In genomic region chr7:28788307-28789195, GRCm38 (mm10) we compare ENCODE assay signal across 9 mouse cellular contexts. TPM values are rescaled to one million over a fixed set of nuclear protein-coding genes. Genes with fewer than 3 reads are reported as not detected.
A peak's percentile ranks its signal among the peaks of the same experiment; 100 is the strongest.
DNase-seq lines count a peak whose midpoint lies in the region; ATAC-seq and TF ChIP-seq lines count a peak whose summit lies in the region.
"Had no signal": no experiment of that assay in that cellular context is flagged by ENCODE, and none has a peak within 500 bp of the region (broad histone marks: within the 10 kb centered on the region; RNA-seq: fewer than 3 reads in every experiment).

Gene Rinl (plus strand): TSS chr7:28788969.

- H3K4me2 ChIP-seq in limb, embryonic 13.5 days (replicated peaks): no peak within 1 kb of the TSS

- H3K36me3 ChIP-seq in limb, embryonic 13.5 days: peaks cover 46% of the 10 kb centered on the region

- H3K4me3 ChIP-seq in limb, embryonic 13.5 days: no peak within 1 kb of the TSS
- no peak within 1 kb of the TSS for H3K4me3 ChIP-seq in layer of hippocampus, adult 2 months

- no peaks in the 10 kb centered on the region for H3K27me3 ChIP-seq in limb, embryonic 13.5 days

- H3K27ac ChIP-seq in limb, embryonic 13.5 days: peak within 1 kb of the TSS; percentile 65; the same call in 1 of the 2 replicates
- no peak within 1 kb of the TSS for H3K27ac ChIP-seq in layer of hippocampus, adult 2 months

- DNase-seq in CD4-positive helper T cell, adult 2 months (ENCODE audit: low read depth, low spot score): peak; percentile 71
- DNase-seq in T-cell, adult 2 months (ENCODE audit: low spot score): peak; percentile 65
- peak; percentile 60 for DNase-seq in spleen, adult 12 weeks (ENCODE audit: low spot score)
- no peak for DNase-seq in testis, postnatal 14 days (ENCODE audit: low spot score)
- no peak for DNase-seq in layer of hippocampus, adult 2 months (ENCODE audit: low spot score in 2 of 2)
- no peak for DNase-seq in urinary bladder, postnatal 14 days (ENCODE audit: low spot score)
- no peak for DNase-seq in kidney, adult 9 months

- ATAC-seq in limb, embryonic 13.5 days (ENCODE audit: low FRiP score, low read depth): no peak
- ATAC-seq: forebrain, embryonic 16.5 days had no signal

- H3K9ac ChIP-seq in limb, embryonic 13.5 days: no peak within 1 kb of the TSS

- peaks cover 32% of the 10 kb centered on the region for H3K4me1 ChIP-seq in limb, embryonic 13.5 days

- 53% methylated on average over 5 of the region's 5 CpGs for WGBS in limb, embryonic 13.5 days

- no peaks in the 10 kb centered on the region for H3K9me3 ChIP-seq in limb, embryonic 13.5 days

- no peak for TF ChIP-seq CTCF in layer of hippocampus, adult 2 months (conservative IDR thresholded peaks at IDR 0.05)

RNA-seq across cellular contexts. Expression of gene Rinl, which starts in this region (rescaled TPM):
- 3.1 and 3.6 TPM in 2 replicates for polyA plus RNA-seq in limb, embryonic 13.5 days (2015; fragmentation: Nextera tagmentation; extraction: Ambion mirVana)
- 1 to 10 TPM; 2.6 to 4.5 TPM for total RNA-seq in layer of hippocampus, adult 2 months (2021)

Comparison
In these comparisons a context has a peak if more than half of its experiments do, and no peak if none do; other contexts are left out.
1. DNase-seq: peak in CD4-positive helper T cell, adult 2 months (single experiment), T-cell, adult 2 months (single experiment) and spleen, adult 12 weeks (single experiment); none in testis, postnatal 14 days (single experiment), layer of hippocampus, adult 2 months (0 of 2), urinary bladder, postnatal 14 days (single experiment) and kidney, adult 9 months (single experiment).